Mouse (Mus musculus): ENCODE results near the gene Tfip11.

DNA sequence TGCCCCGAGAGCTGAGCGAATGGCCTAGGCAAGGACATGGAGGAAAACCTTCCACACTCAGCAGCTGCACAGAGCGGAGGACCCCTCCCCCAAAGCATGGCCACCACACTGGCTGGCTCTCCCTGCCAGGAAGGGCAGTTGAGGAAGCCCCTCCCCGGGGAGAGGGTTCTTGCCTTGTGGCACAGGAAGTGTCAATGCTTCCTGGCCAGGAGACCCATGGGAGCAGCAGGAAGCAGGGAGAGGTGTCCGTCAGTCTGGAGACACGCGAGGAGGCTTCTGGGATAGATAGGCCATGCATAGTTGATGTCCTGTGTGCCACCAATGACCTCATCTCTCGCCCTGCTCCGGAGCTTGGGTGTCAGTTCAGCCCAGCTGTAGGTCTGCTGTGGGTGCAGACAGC lies 30.2 kb downstream of the Tfip11 start:
- TF ChIP-seq CTCF (IDR thresholded peaks at IDR 0.05; ENCODE audit: low read depth, low read length): no peak
- no peak for TF ChIP-seq GATA1 (IDR thresholded peaks at IDR 0.05; ENCODE audit: borderline replicate concordance, low read length)

Data from G1E (cell line).